Mouse (Mus musculus) left cerebral cortex, adult 8-10 months (tissue): ENCODE data around the gene H6pd. TPM values are rescaled to one million over a fixed set of nuclear protein-coding genes. Genes with fewer than 3 reads are reported as not detected.
A peak's percentile ranks its signal among the peaks of the same experiment; 100 is the strongest.
"Not testable (repeated sequence)": the region's sequence is repeated elsewhere in the genome, so short reads cannot be mapped to it uniquely, and the experiment has no call there.

Source experiments
- DNase-seq, 2 experiments: peaks; one replicate each; pipeline ENCODE4 v3.0.0; 2022; ENCODE audit warnings: low spot score in 2 of 2
- total RNA-seq, 4 experiments: library from RNA; stranded (reverse); gene quantifications; 2 replicates each; pipeline ENCODE4 v1.2.4; 2022

Gene H6pd
- 10 to 100 TPM; 14.7 to 17.8 (median 16.3) TPM for total RNA-seq

- DNase-seq, result peak; percentile 68 to 74
Measured at GRCm38 (mm10) chr4:150008853-150009586, at the start of gene H6pd. Gene H6pd, minus strand, starts transcription at chr4:150009023.

- no peak for DNase-seq
Measured at GRCm38 (mm10) chr4:150057722-150058121, 48.9 kb upstream of the H6pd start.

GRCm38 (mm10) chr4:150056171-150056570, 47.3 kb upstream of the H6pd start:
- DNase-seq, result no peak

- no peak for DNase-seq
Measured at GRCm38 (mm10) chr4:150052380-150052779, 43.6 kb upstream of the H6pd start.

- no peak for DNase-seq
Measured at GRCm38 (mm10) chr4:150051514-150051913, 42.7 kb upstream of the H6pd start.

GRCm38 (mm10) chr4:150049564-150050226, 40.9 kb upstream of the H6pd start:
- no peak for DNase-seq

- DNase-seq, result no peak
Measured at GRCm38 (mm10) chr4:150049157-150049513, 40.3 kb upstream of the H6pd start.

GRCm38 (mm10) chr4:150048478-150049156, 39.8 kb upstream of the H6pd start:
- no peak for DNase-seq

GRCm38 (mm10) chr4:150048038-150048437, 39.2 kb upstream of the H6pd start:
- DNase-seq, result no peak

GRCm38 (mm10) chr4:150043591-150043990, 34.8 kb upstream of the H6pd start:
- no peak for DNase-seq

- no peak for DNase-seq
Measured at GRCm38 (mm10) chr4:150041346-150042110, 32.7 kb upstream of the H6pd start.

- not testable (repeated sequence) for DNase-seq
Measured at GRCm38 (mm10) chr4:150040856-150041255, 32.0 kb upstream of the H6pd start.

GRCm38 (mm10) chr4:150040003-150040581, 31.3 kb upstream of the H6pd start:
- DNase-seq, result no peak

GRCm38 (mm10) chr4:150038533-150038932, 29.7 kb upstream of the H6pd start:
- DNase-seq, result no peak

- no peak for DNase-seq
Measured at GRCm38 (mm10) chr4:150036094-150036493, 27.3 kb upstream of the H6pd start.

- peak; percentile 63 to 93 for DNase-seq
Measured at GRCm38 (mm10) chr4:150035280-150035679, 26.5 kb upstream of the H6pd start.

GRCm38 (mm10) chr4:150033261-150033671, 24.4 kb upstream of the H6pd start:
- DNase-seq, result no peak

- DNase-seq, result no peak
Measured at GRCm38 (mm10) chr4:150031234-150031890, 22.5 kb upstream of the H6pd start.

GRCm38 (mm10) chr4:150030449-150031233, 21.8 kb upstream of the H6pd start:
- DNase-seq, result peak in 1 of 2 experiments; percentile 33

GRCm38 (mm10) chr4:150029885-150030284, 21.1 kb upstream of the H6pd start:
- DNase-seq, result peak in 1 of 2 experiments; percentile 37
